Mouse (Mus musculus) liver, postnatal 0 days (tissue): ENCODE results near the gene Ccnk.

Experiments used
- CTCF ChIP-seq: sonication (generic); IDR thresholded peaks from 2 replicates; pipeline ENCODE4 v1.5.1; 2016; ENCODE audit warnings: antibody characterized with exemption, low read depth
- EP300 ChIP-seq: IDR thresholded peaks from 2 replicates; pipeline ENCODE4 v1.6.1; 2016; ENCODE audit warnings: antibody characterized with exemption, low read depth, mild to moderate bottlenecking

DNA sequence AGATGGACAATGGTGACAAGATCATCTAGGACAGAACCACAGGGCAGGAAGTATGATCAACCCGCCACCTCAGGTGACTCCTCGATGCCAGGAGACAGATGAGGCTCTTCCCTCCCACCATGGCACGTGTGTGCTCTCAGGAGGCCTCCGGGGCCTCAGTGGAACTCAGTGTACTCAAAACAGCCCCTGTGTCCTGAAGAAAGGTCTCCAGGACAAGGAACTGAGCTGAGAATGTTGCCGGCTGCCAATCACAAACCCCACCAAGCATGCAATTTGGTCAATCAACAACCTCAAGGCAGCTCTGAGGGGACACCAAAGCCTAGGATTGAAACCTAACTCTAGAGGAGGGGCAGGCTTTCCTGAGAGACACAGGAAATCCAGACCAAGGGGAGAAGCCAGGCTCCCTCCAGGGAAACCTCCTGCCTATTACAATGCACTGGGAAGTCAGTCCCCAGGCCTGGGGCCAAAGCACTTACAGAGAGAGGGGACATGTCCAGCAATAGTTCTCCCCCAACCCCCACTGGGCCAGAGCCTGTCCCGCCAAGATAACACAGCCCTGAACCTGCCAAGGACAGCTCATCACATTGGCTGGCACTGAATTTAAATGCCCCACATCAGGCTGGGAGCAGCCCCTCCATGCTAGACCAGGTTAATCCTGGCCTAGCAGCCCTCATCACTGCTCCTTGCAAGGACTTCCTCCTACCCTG, 58.1 kb downstream of the Ccnk start:
- TF ChIP-seq CTCF (no peak), EP300 (no peak)
